Mouse (Mus musculus) CH12.LX (cell line): ENCODE measurements around the gene Nfe2l2.

ENCODE experiments used
- MXI1 ChIP-seq: IDR thresholded peaks from 2 replicates; pipeline ENCODE4 v1.6.1; 2011; ENCODE audit warnings: mild to moderate bottlenecking, low read depth, low read length, improper control_type of control experiment
- SIN3A ChIP-seq: IDR thresholded peaks from 2 replicates; pipeline ENCODE4 v1.6.1; 2012; ENCODE audit warnings: low read length, improper control_type of control experiment, inconsistent platforms

GRCm38 (mm10) chr2:75653150-75653549 is 51.3 kb downstream of the Nfe2l2 start:
- TF ChIP-seq SIN3A = no peak
- no peak for TF ChIP-seq MXI1
